Mouse (Mus musculus) heart, postnatal 25 days (tissue): ENCODE measurements around the gene Nrip2. TPM values are rescaled to one million over a fixed set of nuclear protein-coding genes. Genes with fewer than 3 reads are reported as not detected.

Source experiments
- total RNA-seq, 2 experiments: library from RNA; stranded (reverse); gene quantifications; 2 replicates each; pipeline ENCODE4 v1.2.3; 2021

Nrip2 gene
- total RNA-seq, 2 experiments from 2014 or later = 1.1 to 2.4 TPM

Other genes with a start within 250 kb of the Nrip2 start
- gene Tead4, start 98.5 kb upstream of the Nrip2 start, total RNA-seq = 1 to 10 TPM; 3.7 to 4.4 TPM
- gene Tulp3, start 43.4 kb upstream of the Nrip2 start, total RNA-seq = 1 to 10 TPM; 6.7 to 8.7 TPM
- 1 to 10 TPM; 8.5 to 9.8 TPM for gene Rhno1, start 36.4 kb upstream of the Nrip2 start, total RNA-seq
- gene Foxm1, start 36.3 kb upstream of the Nrip2 start, total RNA-seq = 1 to 10 TPM; 1.5 to 1.6 TPM
- gene Tex52, start 23.8 kb upstream of the Nrip2 start, total RNA-seq = not detected
- gene Gm44596, start 23.8 kb upstream of the Nrip2 start, total RNA-seq = not detected
- gene Itfg2, start 25.6 kb downstream of the Nrip2 start, total RNA-seq = 10 to 100 TPM; 17.1 to 18.8 TPM
- gene Fkbp4, start 39.4 kb downstream of the Nrip2 start, total RNA-seq = 100 to 1,000 TPM; 368 to 372 TPM
- 1 to 10 TPM; 1.5 to 1.7 TPM for gene Pzp, start 127.4 kb downstream of the Nrip2 start, total RNA-seq
- gene A2ml1, start 182.3 kb downstream of the Nrip2 start, total RNA-seq = not detected
- gene Klrb1a, start 224.2 kb downstream of the Nrip2 start, total RNA-seq = not detected